Mouse (Mus musculus) megakaryocyte-erythroid progenitor cell, adult 5-6 weeks (primary cell): ENCODE results near the gene Rsg1. TPM values are rescaled to one million over a fixed set of nuclear protein-coding genes. Genes with fewer than 3 reads are reported as not detected.
A peak's percentile ranks its signal among the peaks of the same experiment; 100 is the strongest.

Experiments used
- ATAC-seq: replicated peaks from 2 replicates; pipeline ENCODE4 v1.8.0; 2016; ENCODE audit warnings: mild to moderate bottlenecking, inconsistent platforms; ENCODE audit not compliant: severe bottlenecking, poor library complexity, low FRiP score, low TSS enrichment
- total RNA-seq, 2 experiments: library from RNA; stranded (forward) in 1 of 2; stranded (reverse) in 1 of 2; fragments of 200-1000, 215-1000 nt in 1 of 2; fragments of >200 nt in 1 of 2; fragmentation: Nextera tagmentation in 1 of 2; gene quantifications; 2 replicates each; pipeline ENCODE4 v1.2.3; 2014 to 2017

The Rsg1 gene
- total RNA-seq (2014; fragmentation: Nextera tagmentation): 0.81 and 10.9 TPM in 2 replicates
- total RNA-seq (2017): 3.2 TPM in 1 of 2 replicates, not detected in the other

DNA sequence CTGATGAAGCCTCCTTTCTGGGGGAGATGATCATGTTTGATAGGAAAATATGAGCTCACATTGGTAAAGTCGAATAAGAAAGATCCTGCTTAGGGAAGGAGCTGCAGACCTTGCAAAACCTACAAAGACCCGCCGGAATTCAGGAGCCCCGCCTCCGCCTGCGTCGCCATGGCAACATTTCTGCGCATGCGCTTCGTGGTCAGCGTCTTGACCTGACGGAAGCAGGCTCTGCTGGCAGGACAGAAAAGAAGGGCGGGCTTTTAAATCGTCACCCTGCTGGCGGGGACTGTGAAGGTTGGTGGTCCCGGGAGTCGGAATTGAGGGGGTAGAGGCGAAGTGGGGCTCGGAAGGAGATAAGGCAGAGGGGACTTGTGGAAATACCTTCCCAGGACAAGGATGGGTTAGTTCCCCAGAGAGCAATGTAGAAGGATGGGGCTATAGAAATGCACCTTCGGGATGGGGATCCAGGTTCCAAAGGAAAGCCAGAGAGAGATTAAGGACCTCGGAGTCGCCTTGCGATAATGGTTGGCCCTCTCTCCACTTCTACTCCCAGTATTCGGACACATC, at the start of gene Rsg1:
Gene Rsg1 (plus strand): TSS at position 187 of the 567 bp plus-strand sequence.
- peak; percentile 87 for ATAC-seq

DNA sequence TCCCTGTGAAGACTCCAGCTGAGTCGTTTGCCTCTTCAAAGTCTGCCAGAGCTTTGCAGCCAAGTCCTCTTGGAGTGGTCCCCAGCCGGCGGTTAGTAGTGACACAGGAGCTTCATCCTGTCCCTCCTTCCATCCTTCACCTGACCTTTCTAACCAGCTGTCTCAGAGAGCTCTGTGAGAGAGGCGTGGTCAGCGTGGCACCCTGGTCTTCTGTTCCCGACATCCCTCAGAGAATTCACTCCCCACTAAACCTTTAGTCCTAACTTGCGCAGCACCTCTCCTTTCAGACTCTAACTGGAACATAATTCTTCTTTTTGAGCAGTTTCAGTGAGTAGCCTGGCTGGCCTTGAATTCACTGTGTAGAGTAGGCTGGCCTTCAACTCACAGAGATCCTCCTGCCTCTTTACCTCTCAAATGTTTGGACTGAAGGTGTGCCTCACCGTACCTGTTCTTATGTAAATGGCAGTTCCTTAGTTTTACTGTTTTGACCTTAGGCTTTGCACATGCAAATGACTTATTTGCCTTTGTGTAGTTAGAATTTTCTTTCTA, 47.9 kb upstream of the Rsg1 start:
- no peak for ATAC-seq

DNA sequence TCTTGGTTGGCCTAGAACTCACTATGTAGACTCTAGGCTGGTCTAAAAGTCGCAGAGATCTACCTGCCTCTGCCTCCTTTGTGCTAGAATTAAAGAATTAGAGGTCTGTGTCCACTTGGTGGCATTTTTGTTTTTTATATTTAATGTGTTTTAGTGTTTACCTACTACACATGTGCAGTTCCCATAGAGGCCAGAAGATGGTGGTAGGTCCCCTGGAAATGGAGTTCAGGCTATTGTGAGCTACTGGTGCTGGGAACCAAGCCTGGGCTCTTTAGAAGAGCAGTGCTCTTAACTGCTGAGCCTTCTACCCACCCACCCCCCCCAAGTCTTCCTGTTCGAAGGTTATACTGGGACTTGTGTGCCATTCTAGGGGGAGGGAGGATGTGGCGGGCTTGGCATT, 46.6 kb upstream of the Rsg1 start:
- ATAC-seq: 0 out of 2 replicates have a peak, but pooled peaks have one; percentile 23

DNA sequence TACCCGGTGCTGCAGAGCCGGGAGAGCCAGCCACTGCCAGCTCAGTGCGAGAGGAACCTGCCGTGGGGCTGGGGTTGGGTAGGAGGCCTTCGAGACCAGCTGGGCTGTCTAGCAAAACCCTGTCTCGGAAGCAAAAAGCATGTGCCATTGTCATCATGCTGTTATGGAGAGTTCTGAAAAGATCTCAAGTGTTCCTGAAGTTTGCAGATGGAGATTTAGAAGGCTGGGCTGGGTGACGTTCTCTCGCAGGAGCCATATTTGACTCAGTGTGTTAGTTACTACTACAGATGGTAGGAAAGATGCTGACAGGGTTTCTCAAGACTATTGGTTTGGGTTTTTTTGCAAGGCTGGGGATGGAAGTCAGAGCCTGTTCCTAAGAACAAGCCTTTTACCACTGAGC, 41.6 kb upstream of the Rsg1 start:
- no peak for ATAC-seq

DNA sequence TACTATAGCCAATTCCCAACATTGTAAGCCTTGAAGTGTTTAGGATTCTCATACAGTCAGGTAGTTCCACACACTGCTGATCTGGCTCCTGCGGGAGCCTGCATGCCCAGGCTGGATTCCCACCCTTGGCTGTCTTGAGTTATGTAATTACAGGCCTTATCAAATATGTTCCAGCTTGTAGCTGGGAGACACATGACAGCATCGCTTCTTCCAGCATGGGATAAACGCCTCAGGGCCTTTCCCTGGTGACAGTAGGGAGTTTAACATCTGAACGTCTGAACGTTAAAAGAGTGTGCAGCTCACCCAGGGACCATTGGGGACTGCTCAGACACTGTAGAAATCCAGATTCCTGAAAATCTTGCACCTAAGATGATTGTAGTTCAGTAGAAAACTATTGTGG, 38.0 kb upstream of the Rsg1 start:
- ATAC-seq: no peak

DNA sequence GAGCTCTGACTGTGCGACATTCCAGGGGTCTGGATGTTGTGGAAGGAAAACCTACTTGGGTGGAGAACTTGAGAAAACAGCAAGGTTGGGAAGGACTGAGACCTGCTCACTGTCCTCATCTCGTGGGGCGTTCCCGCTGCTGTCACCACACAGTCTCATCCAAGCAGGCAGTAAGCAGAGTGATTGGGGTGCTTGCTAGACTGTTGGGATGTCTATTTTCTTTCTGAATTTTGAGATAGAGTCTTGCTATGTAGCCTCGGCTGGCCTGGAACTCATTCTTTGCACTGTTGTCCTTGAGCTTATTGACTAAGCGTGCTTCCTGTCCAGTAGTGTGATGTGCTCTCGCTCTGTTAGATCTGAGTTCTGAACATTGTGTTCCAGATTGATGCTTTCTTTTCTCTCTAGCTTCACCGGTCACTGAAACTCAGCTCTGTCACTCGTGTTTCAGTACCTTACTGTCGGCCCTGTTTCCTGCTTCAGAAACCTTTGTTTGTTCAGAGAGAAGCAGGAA, 37.4 kb upstream of the Rsg1 start:
- ATAC-seq: no peak

DNA sequence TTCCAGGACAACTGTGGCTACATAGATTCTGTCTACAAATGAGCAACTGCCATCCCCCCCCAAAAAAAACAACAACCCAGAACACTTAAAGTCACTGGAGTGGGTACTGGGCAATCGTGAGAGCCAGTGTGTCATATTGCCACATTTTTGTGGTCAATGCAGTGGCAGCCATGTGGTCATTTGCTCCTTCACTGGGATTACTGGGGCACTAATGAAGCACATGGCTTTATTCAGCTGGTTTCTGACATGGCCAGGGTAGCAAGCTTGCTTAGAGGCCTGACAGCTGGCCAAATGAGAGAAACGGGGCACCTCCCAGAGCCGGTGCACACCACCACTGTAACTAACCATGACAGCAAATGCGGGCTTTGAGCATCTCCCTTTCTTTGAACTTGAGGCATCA, 35.3 kb upstream of the Rsg1 start:
- ATAC-seq: no peak

DNA sequence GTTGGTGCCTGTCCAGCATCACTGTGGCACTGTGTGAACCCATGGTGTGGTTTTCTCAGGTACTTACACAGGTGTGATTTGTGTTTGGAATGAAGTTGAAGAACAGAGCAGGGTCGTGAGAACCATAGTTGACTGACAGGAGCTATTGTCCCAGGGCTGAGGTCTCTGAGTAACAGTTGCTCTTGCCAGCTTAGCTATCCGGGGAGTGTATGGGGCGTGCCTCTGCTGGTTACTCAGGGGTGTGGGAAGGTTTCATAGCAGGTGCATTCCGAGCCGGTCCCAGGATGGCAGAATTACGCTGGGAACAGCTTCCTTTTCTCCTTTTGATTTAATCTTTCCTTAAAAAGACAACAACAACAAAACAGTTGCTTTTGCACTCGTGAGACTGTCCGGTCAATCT, 32.9 kb upstream of the Rsg1 start:
- ATAC-seq: no peak

DNA sequence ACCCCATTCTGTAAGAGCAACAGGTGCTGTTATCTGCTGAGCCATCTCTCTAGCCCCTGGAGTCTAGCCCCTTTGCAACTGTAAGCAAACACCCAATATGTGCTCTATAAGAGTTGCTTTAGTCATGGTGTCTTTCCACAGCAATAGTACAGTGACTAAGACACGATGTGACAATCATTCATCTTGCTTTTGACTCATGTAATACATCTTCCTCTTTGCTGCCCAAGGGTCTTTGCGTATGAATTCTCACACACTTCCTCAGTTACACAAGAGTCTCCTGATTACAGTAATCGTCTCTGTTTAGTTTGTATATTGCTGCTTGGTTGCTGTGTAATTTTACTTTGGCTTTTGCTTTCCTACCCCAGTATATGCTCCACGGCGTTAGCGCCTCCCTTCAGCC, 31.8 kb upstream of the Rsg1 start:
- no peak for ATAC-seq

DNA sequence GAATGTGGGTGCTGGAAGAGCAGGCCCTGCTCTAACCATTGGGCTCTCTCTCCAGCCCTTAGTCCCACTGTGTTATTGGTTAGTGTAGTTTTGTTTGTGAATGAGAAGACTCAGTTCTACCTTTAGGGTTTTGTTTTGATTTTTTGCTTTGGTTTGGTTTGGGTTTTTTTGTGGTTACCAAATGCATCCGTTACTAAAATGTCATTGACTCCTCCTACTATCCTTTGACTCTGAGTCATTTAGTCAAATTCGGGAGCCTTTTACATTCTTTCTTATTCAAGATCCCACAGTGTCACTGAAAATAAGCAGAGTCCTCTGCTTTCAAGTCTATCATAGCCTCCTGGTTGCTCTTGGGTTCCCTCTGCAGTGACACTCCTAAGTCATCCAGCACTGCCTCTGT, 29.8 kb upstream of the Rsg1 start:
- ATAC-seq: no peak

DNA sequence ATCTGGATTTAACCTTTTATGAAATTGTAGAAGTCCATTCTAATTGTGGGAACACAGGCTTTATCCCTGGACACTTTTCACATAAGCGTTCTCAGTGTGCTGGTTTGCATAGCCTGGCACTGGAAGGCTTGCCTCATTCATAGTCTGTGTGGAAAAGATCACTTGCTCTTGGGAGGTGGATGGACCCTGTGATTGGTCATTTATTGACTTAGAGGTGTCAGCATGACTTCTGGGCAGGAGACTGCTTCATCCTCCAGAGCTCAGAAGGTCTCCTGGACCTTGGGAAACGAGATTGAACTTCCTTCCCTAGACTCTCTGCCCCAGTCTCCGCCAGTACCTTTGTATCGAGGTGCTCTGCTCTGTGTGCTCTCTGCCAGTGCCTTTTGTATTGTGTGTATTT, 29.3 kb upstream of the Rsg1 start:
- ATAC-seq: no peak

DNA sequence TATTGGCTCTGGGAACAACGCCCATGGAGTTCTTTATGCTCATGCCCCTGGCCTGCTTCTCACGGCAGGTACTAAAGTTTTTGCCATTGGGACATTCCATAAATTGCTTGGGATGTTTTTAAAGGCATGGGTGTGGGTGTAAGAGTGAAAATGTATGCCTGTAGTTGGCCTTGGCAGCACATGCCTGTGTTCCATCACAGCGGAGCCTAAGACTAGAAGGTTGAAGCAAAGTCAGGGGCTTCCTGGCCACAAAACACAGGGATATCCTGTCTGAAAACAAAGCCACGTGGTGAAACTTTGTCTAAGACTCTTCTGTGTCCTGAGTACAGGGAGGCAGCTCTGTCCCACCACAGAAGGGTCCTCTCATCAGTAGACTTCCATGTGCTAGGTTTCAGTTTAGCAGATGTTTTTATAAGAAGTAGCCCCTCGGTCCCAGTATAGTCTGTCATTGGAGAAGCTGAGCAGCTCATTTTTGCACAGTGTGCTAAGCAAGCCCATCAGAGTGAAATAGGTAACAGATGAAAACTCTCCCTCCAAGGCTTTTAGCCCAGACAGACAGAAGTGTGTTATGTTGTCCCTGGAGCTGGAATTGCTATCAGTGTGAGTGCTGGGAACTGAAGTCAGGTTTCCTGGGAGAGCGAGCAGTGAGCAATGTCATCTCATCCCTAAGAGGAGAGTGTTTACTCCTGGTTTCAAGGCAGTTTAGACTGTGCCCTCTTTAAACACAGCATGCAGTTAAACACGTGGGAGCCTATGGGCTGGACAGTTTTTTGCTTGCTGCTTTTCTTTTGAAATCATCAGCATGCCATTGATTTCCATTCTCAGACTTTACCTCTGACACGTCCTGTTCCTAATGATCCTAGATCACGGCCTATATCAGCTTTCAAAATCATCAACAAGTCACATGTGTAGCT, 26.6 kb upstream of the Rsg1 start:
- ATAC-seq: no peak

DNA sequence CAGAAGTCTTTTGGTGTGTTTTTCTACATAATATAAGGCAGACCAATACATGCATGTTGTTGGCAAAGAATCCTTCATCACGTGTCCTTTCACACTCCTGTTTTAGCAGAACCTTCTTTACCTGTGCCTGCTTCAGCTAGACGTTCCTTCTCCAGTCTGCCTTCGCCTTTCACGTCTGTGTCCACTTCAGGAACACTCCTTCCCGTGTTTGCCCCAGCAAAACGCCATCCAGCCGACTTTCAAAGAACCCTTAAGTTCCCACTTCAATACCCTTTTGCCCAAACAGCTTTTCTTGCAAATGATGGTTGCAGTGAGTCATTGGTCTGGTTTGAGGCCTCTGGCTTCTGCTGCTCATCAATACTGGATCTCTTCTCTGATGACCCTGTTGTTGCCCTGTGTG, 22.5 kb upstream of the Rsg1 start:
- no peak for ATAC-seq

DNA sequence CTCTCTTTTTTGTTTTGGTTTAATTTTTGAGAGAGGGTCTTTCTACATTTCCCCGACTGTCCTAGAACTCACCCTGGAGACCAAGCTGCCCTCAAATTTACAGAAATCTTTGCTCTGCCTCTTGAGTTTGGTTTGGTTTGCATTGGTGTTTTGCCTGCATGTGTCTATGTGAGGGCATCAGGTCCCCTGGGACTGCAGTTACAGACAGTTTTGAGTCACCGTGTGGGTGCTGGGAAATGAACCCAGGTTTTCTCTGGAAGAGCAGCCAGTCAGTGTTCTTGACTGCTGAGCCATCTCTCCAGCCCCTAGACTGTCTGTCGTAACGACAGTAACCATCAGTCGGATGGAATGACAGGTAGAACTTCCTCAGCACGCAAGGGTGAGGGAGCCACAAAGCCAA, 19.2 kb upstream of the Rsg1 start:
- ATAC-seq: no peak

DNA sequence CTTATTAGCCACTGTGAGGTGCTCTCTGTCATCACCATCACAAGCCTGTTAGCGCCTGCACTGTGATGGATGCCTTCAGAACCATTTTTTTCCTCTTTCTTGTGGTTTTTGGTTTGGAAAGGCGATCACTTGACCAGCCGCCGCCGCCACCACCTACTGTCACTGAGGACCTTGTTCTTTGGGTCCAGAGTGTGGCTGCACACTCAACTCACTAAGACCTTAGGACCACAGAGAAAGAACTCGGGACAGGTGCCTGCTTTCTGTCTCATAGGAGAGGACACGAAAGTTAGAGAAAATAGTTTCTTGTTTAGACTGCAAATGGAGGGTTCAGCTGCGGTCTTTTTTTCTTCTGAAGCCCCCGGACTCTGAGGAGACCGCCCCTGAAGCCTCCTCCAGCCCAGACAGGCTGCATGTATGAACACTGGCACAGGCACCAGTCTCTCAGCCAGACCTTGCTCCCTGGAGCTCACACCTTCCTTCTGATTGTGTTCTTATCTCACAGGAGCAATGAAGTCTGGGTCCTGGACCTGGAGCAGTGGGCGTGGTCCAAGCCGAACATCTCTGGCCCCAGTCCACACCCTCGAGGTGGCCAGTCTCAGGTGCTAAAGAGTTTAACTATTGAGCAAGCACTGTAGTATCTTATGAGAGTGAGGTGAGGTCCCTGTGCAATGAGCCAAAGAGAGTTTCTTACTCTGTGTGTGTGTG, 16.6 kb upstream of the Rsg1 start:
- peak; percentile 45; the same call in 1 of the 2 replicates for ATAC-seq

DNA sequence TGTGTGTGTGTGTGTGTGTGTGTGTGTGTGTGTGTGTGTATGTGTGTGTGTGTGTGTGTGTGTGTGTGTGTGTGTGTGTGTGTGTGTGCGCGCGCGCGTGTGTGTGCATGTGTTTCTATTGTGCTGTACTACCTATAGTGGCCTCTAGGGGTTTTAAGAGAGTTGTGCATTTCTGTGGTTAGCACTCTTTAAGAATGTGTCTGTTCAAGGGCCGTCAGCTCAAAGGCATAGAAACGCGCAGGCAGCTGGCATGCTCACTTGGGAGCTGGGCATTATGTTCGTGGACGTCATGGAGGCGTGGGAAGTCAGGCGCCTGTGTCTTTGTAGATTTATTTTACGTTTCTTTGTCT, 16.1 kb upstream of the Rsg1 start:
- ATAC-seq: no peak

DNA sequence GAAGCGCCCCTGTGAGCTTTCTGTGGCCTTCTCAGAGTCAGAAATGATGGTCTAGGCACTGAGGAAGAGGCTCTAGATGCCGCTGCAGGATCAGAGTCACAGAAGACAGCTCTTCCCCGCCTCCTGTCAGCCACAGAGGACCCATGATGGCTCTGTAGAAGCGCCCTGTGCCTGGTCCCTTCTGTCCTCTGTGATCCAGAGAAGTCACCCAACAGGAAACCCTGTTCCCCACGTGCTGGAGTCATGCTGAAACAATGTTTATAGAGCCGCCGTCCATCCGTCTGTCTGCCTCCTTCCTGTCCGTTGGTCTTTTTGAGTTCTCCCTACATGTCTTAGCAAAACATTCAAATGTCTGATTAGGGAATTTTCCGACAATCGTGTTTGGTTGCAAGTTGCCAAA, 12.8 kb upstream of the Rsg1 start:
- no peak for ATAC-seq

DNA sequence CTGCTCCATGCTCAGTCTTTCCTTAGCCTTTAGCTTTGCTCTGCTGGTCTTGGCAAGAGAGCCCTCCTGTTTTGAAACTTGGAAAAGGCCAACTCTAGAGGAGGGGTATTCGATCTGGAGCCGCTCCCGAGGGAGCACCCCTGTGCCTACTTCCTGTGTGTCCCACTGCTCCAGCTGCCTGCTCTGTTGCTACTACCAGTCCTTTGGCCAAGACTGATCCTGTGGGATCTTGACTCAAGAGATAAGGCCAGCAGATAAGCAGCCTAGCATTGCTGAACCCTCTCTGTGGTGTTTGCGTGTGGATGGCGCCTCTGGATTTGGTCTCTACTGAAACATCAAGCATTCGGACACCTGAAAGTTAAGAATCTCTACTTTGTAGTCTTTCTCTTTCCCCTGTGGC, 11.6 kb upstream of the Rsg1 start:
- no peak for ATAC-seq

DNA sequence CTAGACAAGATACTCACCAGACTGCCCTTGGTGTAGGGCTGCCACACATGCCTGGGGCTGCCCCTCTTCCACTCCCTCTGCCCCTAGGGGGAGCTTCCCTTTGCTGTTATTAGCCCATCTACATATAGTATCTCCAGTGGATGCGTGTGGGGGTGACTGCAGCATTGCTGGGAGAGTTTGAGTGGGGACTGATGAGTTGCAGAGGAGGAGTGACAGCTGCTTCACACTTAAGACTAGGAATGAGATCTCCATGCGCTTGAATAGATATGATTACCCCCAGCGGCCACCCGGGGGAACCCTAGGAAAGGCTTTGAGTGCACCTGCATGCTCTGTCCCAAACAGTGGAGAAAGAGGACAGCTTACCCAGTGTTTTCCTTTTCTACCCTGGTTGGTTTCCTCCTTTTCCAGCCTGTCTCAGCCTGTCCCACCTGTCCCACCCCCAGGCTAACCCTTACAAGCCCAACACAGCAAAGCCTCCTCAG, 9.1 kb upstream of the Rsg1 start:
- ATAC-seq: peak; percentile 60

DNA sequence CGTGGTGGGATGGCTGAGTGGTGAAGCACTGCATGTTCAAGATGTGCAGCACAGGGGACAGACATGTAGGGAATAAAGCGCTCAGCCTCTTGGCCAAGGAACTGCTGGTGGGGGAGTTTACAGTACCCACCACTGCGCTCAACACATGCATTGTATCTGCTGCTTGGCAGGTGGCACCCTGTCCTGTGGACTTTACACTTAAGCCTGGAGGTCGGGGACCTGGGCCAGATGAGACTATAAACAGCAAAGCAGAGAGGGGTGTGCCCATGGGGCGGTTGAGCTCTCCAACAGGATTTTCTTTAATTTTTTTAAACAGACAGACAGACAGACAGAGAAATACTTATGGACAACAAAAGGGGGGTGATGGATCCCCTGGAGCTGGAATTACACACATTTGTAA, 6.7 kb upstream of the Rsg1 start:
- ATAC-seq: no peak
